Mouse (Mus musculus) kidney, adult 18-20 months (tissue): Measurements from ENCODE around the gene Zfp541.

ENCODE experiments used
- DNase-seq: peaks from one replicate; pipeline ENCODE4 v3.0.0; 2021

The Zfp541 gene

DNA sequence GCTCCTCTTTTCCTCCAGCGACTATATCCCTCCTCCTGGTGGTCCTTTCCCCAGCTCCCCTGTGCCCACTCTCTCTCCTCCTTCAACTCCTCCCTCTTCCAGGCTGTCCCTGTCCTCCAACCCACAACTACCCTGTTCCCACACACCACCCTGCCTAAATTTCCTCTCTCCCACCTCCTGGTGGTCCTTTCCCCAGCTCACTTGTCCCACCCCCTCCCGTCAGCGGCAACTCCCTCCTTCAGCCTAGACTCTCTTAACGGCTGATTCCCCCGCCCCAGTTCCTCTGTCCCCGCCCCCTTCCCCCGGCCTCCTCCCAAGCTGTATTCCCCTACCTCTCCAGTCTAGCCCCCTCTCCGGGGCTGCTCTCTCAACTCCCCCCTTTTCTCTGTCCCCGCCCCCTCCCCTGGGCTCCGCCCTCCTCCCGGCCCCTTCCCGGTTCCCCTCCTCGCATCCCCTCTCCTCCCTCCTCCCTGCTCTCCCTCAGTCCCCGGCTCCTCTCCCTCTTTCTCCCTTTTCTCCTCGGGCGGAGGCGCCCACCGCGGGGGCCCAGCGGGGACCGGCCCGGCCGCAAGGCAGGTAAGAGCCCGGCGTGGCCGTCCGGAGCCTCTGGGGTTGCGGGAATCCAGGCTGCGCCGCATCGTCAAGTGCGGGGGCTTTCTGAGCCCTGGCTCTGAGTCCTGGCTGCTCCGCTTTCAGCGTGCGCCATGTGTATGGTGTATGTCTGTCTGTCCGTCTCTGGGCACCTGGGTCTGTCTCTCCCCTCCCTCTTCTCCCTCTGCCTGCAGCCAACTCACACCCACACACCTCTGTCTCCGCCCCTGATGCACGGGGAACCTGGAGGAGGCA lies 68.5 kb downstream of the Zfp541 start:
- DNase-seq = no peak

- DNase-seq = no peak
These were observed 69.5 kb downstream of the Zfp541 start for GRCm38 (mm10) chr7:16130956-16131634.

GRCm38 (mm10) chr7:16132161-16132581 lies 70.6 kb downstream of the Zfp541 start:
- DNase-seq = no peak

DNA sequence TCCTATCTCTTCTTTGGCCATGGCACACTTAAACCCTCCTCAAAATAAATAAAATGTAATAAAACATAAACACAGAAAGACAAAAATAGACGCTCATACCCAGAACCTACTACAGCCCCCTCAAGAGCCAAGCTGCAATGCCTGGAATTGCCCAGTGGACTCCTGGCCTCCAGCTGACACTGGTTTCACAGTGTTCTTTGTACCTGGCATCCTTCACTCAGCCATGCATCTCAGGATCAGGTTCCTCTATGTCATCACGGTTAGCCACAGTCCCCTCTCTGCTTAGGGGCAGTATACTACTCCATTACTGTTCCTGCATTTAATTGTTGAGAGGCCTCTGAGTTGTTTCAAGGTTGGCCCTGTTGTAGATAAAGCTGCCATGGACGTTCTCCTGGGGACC lies 71.3 kb downstream of the Zfp541 start:
- DNase-seq = no peak

DNA sequence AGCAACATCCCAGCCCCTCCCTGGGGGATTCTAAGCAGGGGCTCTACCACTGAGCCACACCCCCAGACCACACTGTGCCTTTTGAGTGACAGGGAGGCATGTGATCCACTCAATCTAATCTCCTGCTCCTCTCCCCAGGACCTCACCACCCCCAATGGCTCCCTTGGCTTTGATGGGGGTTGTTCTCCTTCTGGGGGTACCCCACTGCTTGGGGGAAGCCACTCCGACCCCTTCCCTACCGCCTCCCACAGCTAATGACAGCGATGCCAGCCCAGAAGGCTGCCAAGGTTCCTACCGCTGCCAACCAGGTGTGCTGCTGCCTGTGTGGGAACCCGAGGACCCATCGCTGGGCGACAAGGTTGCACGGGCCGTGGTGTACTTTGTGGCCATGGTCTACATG lies 72.1 kb downstream of the Zfp541 start:
- no peak for DNase-seq

- no peak for DNase-seq
These were observed 73.4 kb downstream of the Zfp541 start for GRCm38 (mm10) chr7:16134951-16135392.
